In genomic region chr6:122772701-122773100, GRCm38 (mm10) we compare ENCODE assay signal across 27 mouse cellular contexts. TPM values are rescaled to one million over a fixed set of nuclear protein-coding genes. Genes with fewer than 3 reads are reported as not detected.
DNase-seq lines count a peak whose midpoint lies in the region; ATAC-seq and TF ChIP-seq lines count a peak whose summit lies in the region.
"Had no signal": no experiment of that assay in that cellular context is flagged by ENCODE, and none has a peak within 500 bp of the region (broad histone marks: within the 10 kb centered on the region; RNA-seq: fewer than 3 reads in every experiment).

No protein-coding gene starts in this region.

- no peaks in the 10 kb centered on the region for H3K9me3 ChIP-seq in megakaryocyte, embryonic 14.5 days
- no peaks in the 10 kb centered on the region for H3K9me3 ChIP-seq in stomach, embryonic 15.5 days
- H3K9me3 ChIP-seq in midbrain, embryonic 16.5 days (replicated peaks; ENCODE audit: control insufficient read depth, low read length, poor library complexity, severe bottlenecking), result no peaks in the 10 kb centered on the region
- H3K9me3 ChIP-seq: forebrain, embryonic 13.5 days; heart, embryonic 10.5 days; heart, embryonic 15.5 days; neural tube, embryonic 12.5 days had no signal

- H3K36me3 ChIP-seq in megakaryocyte, embryonic 14.5 days (replicated peaks; ENCODE audit: low read length), result peaks cover 13% of the 10 kb centered on the region
- H3K36me3 ChIP-seq in stomach, embryonic 15.5 days, result no peaks in the 10 kb centered on the region
- H3K36me3 ChIP-seq in thymus, adult 2 months (ENCODE audit: control insufficient read depth, insufficient read depth, low read length), result no peaks in the 10 kb centered on the region
- H3K36me3 ChIP-seq in midbrain, embryonic 16.5 days (ENCODE audit: control insufficient read depth, insufficient read depth, low read length), result no peaks in the 10 kb centered on the region
- H3K36me3 ChIP-seq: heart, embryonic 10.5 days; heart, embryonic 15.5 days; neural tube, embryonic 12.5 days had no signal

- H3K4me3 ChIP-seq in megakaryocyte, embryonic 14.5 days (replicated peaks), result peak overlapping the region; percentile 76
- no peak overlapping the region for H3K4me3 ChIP-seq in stomach, embryonic 15.5 days (replicated peaks)
- no peak overlapping the region for H3K4me3 ChIP-seq in thymus, adult 2 months (ENCODE audit: control insufficient read depth, insufficient read depth, low read length)
- H3K4me3 ChIP-seq in midbrain, embryonic 16.5 days (ENCODE audit: low read depth, low read length), result no peak overlapping the region
- H3K4me3 ChIP-seq: forebrain, embryonic 13.5 days; heart, embryonic 10.5 days; heart, embryonic 15.5 days; myocyte; neural tube, embryonic 12.5 days had no signal

- H3K4me2 ChIP-seq in stomach, embryonic 15.5 days, result no peak overlapping the region
- H3K4me2 ChIP-seq in midbrain, embryonic 16.5 days (ENCODE audit: low read length), result no peak overlapping the region
- H3K4me2 ChIP-seq: forebrain, embryonic 13.5 days; heart, embryonic 15.5 days; midbrain, embryonic 11.5 days; neural tube, embryonic 12.5 days had no signal

- no peak overlapping the region for H3K27ac ChIP-seq in stomach, embryonic 15.5 days
- H3K27ac ChIP-seq in thymus, adult 2 months (ENCODE audit: control insufficient read depth, insufficient read depth, low read length), result no peak overlapping the region
- H3K27ac ChIP-seq in midbrain, embryonic 16.5 days (ENCODE audit: low read length), result no peak overlapping the region
- H3K27ac ChIP-seq: forebrain, embryonic 13.5 days; heart, embryonic 10.5 days; heart, embryonic 15.5 days; liver, embryonic 14.5 days; neural tube, embryonic 12.5 days had no signal

- no peak for TF ChIP-seq POLR2A in thymus, adult 2 months (IDR thresholded peaks at IDR 0.05; ENCODE audit: control insufficient read depth, extremely low read depth, insufficient read depth, low read length, poor library complexity)

- TF ChIP-seq CTCF in thymus, adult 2 months (IDR thresholded peaks at IDR 0.05; ENCODE audit: borderline replicate concordance, control insufficient read depth, extremely low read depth, insufficient read depth, low read length, poor library complexity), result no peak

- WGBS in stomach, embryonic 15.5 days, result 45% methylated on average over 6 of the region's 6 CpGs
- 94% methylated on average over 6 of the region's 6 CpGs for WGBS in thymus, adult 2 months
- 60% methylated on average over 6 of the region's 6 CpGs for WGBS in midbrain, embryonic 16.5 days

- no peak for ATAC-seq in megakaryocyte, adult 5-6 weeks (ENCODE audit: poor library complexity, severe bottlenecking)
- peak; percentile 83 for ATAC-seq in stomach, embryonic 15.5 days (ENCODE audit: insufficient read depth, low FRiP score, low read depth)
- no peak for ATAC-seq in midbrain, embryonic 16.5 days
- ATAC-seq: activated CD4-positive, CD25-positive, alpha-beta regulatory T cell, adult 4 months; forebrain, embryonic 13.5 days; hindbrain, embryonic 16.5 days had no signal

- H3K27me3 ChIP-seq in megakaryocyte, embryonic 14.5 days (replicated peaks), result no peaks in the 10 kb centered on the region
- H3K27me3 ChIP-seq in stomach, embryonic 15.5 days (replicated peaks), result no peaks in the 10 kb centered on the region
- no peaks in the 10 kb centered on the region for H3K27me3 ChIP-seq in thymus, adult 2 months (ENCODE audit: control insufficient read depth, insufficient read depth, low read length)
- H3K27me3 ChIP-seq in midbrain, embryonic 16.5 days (ENCODE audit: control insufficient read depth, insufficient read depth, low read depth, low read length), result no peaks in the 10 kb centered on the region
- H3K27me3 ChIP-seq: forebrain, embryonic 13.5 days; heart, embryonic 15.5 days; neural tube, embryonic 12.5 days had no signal

- H3K4me1 ChIP-seq in megakaryocyte, embryonic 14.5 days, result peaks cover 68% of the 10 kb centered on the region
- H3K4me1 ChIP-seq in stomach, embryonic 15.5 days, result no peaks in the 10 kb centered on the region
- no peaks in the 10 kb centered on the region for H3K4me1 ChIP-seq in thymus, adult 2 months (replicated peaks; ENCODE audit: control insufficient read depth, insufficient read depth, low read length)
- peaks cover 13% of the 10 kb centered on the region for H3K4me1 ChIP-seq in midbrain, embryonic 16.5 days (ENCODE audit: control insufficient read depth, insufficient read depth, low read length)
- H3K4me1 ChIP-seq: heart, embryonic 15.5 days; neural tube, embryonic 12.5 days had no signal

- no peak overlapping the region for H3K9ac ChIP-seq in stomach, embryonic 15.5 days
- H3K9ac ChIP-seq in midbrain, embryonic 16.5 days (ENCODE audit: low read depth, low read length), result no peak overlapping the region
- H3K9ac ChIP-seq: forebrain, embryonic 13.5 days; heart, embryonic 15.5 days; liver, embryonic 14.5 days; neural tube, embryonic 12.5 days had no signal

- DNase-seq in ZHBTc4 (ENCODE audit: low read depth, low spot score), result peak; percentile 78
- DNase-seq in thymus, adult 2 months, result no peak
- no peak for DNase-seq in adrenal gland, postnatal 25 days
- DNase-seq: adrenal gland, adult 8-10 months; B cell, adult 2 months; cerebellum, adult 8-10 months; cerebellum, postnatal 25 days; gastrocnemius, postnatal 25 days; heart, adult 11 months; kidney, adult 11 months; kidney, postnatal 14 days; liver; lung, postnatal 14 days; thymus, adult 18-20 months had no signal

RNA-seq across cellular contexts. Expression of gene Slc2a3, which starts 28.7 kb away (rescaled TPM):
- 188 and 291 TPM in 2 replicates for polyA plus RNA-seq in megakaryocyte, embryonic 14.5 days (2012; ENCODE audit: insufficient read depth, low replicate concordance)
- 44.5 and 48.4 TPM in 2 replicates for total RNA-seq in megakaryocyte, adult 5-6 weeks (2015)
- total RNA-seq in megakaryocyte, adult 5-6 weeks (2017), result 51.4 and 63.5 TPM in 2 replicates
- polyA plus RNA-seq in stomach, embryonic 15.5 days (2015; fragmentation: Nextera tagmentation; extraction: Ambion mirVana), result 11.0 and 11.9 TPM in 2 replicates
- polyA plus RNA-seq in thymus, adult 2 months (2012; rRNA removed), result 11.7 and 12.8 TPM in 2 replicates
- polyA plus RNA-seq in midbrain, embryonic 16.5 days (2015; fragmentation: Nextera tagmentation; extraction: Ambion mirVana), result 44.3 and 52.5 TPM in 2 replicates
- 4.8 and 7.9 TPM in 2 replicates for total RNA-seq in adrenal gland, postnatal 25 days (2021)

RNA-seq across cellular contexts. Expression of gene Foxj2, which starts 47.0 kb away (rescaled TPM):
- polyA plus RNA-seq in megakaryocyte, embryonic 14.5 days (2012; ENCODE audit: insufficient read depth, low replicate concordance), result 7.7 and 9.2 TPM in 2 replicates
- 35.6 and 43.1 TPM in 2 replicates for total RNA-seq in megakaryocyte, adult 5-6 weeks (2015)
- total RNA-seq in megakaryocyte, adult 5-6 weeks (2017), result 10.2 and 16.1 TPM in 2 replicates
- polyA plus RNA-seq in stomach, embryonic 15.5 days (2015; fragmentation: Nextera tagmentation; extraction: Ambion mirVana), result 5.2 and 5.8 TPM in 2 replicates
- 20.2 and 22.5 TPM in 2 replicates for polyA plus RNA-seq in thymus, adult 2 months (2012; rRNA removed)
- polyA plus RNA-seq in midbrain, embryonic 16.5 days (2015; fragmentation: Nextera tagmentation; extraction: Ambion mirVana), result 8.4 and 9.4 TPM in 2 replicates
- 22.0 and 22.8 TPM in 2 replicates for total RNA-seq in adrenal gland, postnatal 25 days (2021)
